Mouse (Mus musculus): Measurements from ENCODE around the gene Bcl7b. TPM values are rescaled to one million over a fixed set of nuclear protein-coding genes. Genes with fewer than 3 reads are reported as not detected.
A peak's percentile ranks its signal among the peaks of the same experiment; 100 is the strongest.

The Bcl7b gene
- polyA plus RNA-seq, 1 experiment from 2014 or later: 50.2 TPM

DNA sequence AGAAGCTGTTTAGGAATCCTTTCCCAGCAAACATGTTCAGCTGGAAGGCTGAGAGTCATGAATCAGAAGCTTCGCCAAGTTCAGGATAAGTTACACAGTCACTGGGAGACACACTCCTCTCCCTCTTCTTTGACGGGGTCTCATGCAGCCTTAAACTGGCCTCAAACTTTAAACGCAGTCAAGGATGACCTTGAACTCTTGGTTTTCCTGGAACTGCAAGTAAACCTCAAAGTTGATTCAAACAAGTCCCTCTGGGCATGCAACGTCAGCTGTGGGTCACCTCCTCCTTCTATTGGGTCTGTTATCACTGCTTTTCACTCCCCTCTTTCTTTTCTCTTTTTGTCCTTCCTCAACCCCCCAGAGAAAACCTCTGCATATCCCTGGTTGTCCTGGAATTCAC, 1.2 kb upstream of the Bcl7b start:
- no peak for ATAC-seq (ENCODE audit: insufficient read depth)
- Histone ChIP-seq H3K4me3 (ENCODE audit: low read depth, low read length) (no peak overlapping the region), H3K9me3 (ENCODE audit: low read depth, low read length) (no peaks in the 10 kb centered on the region), H3K27me3 (ENCODE audit: insufficient read depth, low read length) (no peaks in the 10 kb centered on the region), H3K36me3 (ENCODE audit: insufficient read depth) (peaks cover 26% of the 10 kb centered on the region), H3K4me2 (no peak overlapping the region), H3K27ac (ENCODE audit: low read depth) (no peak overlapping the region), H3K9ac (no peak overlapping the region), H3K4me1 (ENCODE audit: insufficient read depth) (peaks cover 6% of the 10 kb centered on the region)
- no peak for DNase-seq
- TF ChIP-seq CTCF (IDR thresholded peaks at IDR 0.05; ENCODE audit: low read depth): no peak
- WGBS: 83% methylated on average over 4 of the region's 4 CpGs

DNA sequence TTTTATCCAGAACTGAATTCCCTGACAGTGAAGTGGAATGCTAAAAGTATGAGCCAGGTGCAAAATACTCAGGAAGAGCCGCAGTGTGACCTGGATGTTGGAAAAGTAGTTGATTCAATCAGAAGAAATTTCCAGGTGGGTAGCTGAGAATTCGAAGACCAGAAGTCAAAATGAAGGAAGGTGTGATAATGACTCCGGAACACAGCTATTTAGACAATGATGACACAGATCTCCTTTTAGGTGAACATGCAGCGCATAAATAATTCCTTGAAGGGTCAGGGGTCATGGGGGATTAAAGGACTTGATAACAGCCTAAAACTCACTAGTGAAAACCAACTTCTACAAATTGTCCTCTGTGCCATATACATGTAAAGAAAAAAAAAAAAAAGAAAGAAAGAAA, 614 bp upstream of the Bcl7b start:
- Histone ChIP-seq H3K27ac (ENCODE audit: low read depth) (no peak overlapping the region), H3K36me3 (ENCODE audit: insufficient read depth) (peaks cover 26% of the 10 kb centered on the region), H3K27me3 (ENCODE audit: insufficient read depth, low read length) (no peaks in the 10 kb centered on the region), H3K4me1 (ENCODE audit: insufficient read depth) (peaks cover 6% of the 10 kb centered on the region), H3K9ac (no peak overlapping the region), H3K9me3 (ENCODE audit: low read depth, low read length) (no peaks in the 10 kb centered on the region), H3K4me2 (no peak overlapping the region; the same call in 1 of the 2 replicates), H3K4me3 (ENCODE audit: low read depth, low read length) (no peak overlapping the region)
- 92% methylated on average over 4 of the region's 4 CpGs for WGBS
- no peak for TF ChIP-seq CTCF (IDR thresholded peaks at IDR 0.05; ENCODE audit: low read depth)
- ATAC-seq (ENCODE audit: insufficient read depth) (no peak), DNase-seq (no peak)

DNA sequence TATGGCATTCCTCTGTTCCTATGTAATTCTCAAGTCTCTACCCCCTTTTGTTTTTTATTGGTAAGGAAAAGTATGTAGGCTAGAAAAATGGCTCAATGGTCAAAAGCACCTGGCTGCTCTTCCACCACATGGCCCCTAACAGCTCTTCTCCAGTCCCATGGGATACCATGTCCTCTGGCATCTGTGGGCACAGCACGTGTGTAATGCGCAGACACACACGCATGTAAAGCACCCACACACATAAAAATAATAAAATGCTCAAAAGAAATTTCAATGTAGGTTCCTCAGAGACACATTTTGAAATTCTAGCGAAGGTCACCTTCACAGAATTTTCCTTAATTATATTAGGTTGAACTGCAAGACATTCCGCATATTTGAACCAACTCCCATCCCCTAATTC, 1.4 kb downstream of the Bcl7b start:
- H3K4me2 ChIP-seq: peak overlapping the region; percentile 97
- H3K36me3 ChIP-seq (ENCODE audit: insufficient read depth): peaks cover 37% of the 10 kb centered on the region
- no peak for TF ChIP-seq CTCF (IDR thresholded peaks at IDR 0.05; ENCODE audit: low read depth)
- H3K27me3 ChIP-seq (ENCODE audit: insufficient read depth, low read length): no peaks in the 10 kb centered on the region
- H3K9me3 ChIP-seq (ENCODE audit: low read depth, low read length): no peaks in the 10 kb centered on the region
- H3K4me3 ChIP-seq (ENCODE audit: low read depth, low read length): peak overlapping the region; percentile 70
- peaks cover 6% of the 10 kb centered on the region for H3K4me1 ChIP-seq (ENCODE audit: insufficient read depth)
- H3K27ac ChIP-seq (ENCODE audit: low read depth): peak overlapping the region; percentile 98
- DNase-seq (no peak), ATAC-seq (ENCODE audit: insufficient read depth) (no peak)
- peak overlapping the region; percentile 73 for H3K9ac ChIP-seq
- WGBS: 87% methylated on average over 5 of the region's 5 CpGs

DNA sequence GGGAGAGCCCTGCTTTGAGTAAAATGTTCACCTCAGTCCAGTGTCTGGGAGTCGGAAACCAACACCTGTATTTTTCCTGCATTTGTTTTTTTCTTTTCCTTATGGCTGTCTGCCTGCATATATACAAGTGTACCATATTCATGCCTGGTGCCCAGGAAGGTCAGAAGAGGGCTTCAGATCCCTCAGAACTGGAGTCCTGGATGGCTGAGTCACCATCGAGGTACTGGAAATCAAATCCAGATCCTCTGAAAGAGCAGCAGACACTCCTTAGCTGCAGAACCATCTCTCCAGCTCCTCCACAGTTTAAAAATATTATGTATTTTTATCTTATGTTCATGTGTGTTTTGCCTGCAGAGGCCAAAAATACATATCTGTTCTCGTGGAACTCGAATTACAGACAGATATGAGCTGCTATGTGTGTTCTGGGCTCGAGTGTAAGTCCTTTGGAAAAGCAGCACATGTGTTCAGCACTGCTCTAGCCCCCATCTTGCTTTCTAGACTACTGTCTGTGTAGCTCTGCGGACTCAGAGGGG, 3.7 kb downstream of the Bcl7b start:
- no peak for TF ChIP-seq CTCF (IDR thresholded peaks at IDR 0.05; ENCODE audit: low read depth)
- peaks cover 58% of the 10 kb centered on the region for H3K36me3 ChIP-seq (ENCODE audit: insufficient read depth)
- H3K4me3 ChIP-seq (ENCODE audit: low read depth, low read length): no peak overlapping the region
- no peaks in the 10 kb centered on the region for H3K27me3 ChIP-seq (ENCODE audit: insufficient read depth, low read length)
- H3K9me3 ChIP-seq (ENCODE audit: low read depth, low read length): no peaks in the 10 kb centered on the region
- ATAC-seq (ENCODE audit: insufficient read depth): no peak
- peaks cover 6% of the 10 kb centered on the region for H3K4me1 ChIP-seq (ENCODE audit: insufficient read depth)
- H3K4me2 ChIP-seq: no peak overlapping the region
- DNase-seq: no peak
- 90% methylated on average over 6 of the region's 6 CpGs for WGBS
- H3K9ac ChIP-seq: no peak overlapping the region
- H3K27ac ChIP-seq (ENCODE audit: low read depth): no peak overlapping the region

DNA sequence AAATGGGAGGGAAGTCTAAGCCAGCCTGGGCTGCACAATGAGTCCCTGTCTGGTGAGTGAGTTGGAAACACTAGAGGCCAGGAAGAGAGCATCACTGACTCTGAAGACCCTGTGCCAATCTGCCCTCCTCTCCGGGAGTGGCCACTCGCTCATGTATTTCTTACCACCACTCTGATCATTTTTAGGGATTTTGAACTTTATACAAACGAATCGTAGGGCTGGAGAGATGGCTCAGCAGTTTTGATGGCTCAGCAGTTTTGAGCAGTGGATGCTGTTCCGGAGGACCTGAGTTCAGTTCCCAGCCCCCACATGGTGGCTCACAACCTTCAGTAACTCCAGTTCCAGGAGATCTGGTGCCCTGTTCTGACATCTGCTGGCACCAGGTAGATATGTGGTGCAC, 4.9 kb downstream of the Bcl7b start:
- Histone ChIP-seq H3K27me3 (ENCODE audit: insufficient read depth, low read length) (no peaks in the 10 kb centered on the region), H3K9me3 (ENCODE audit: low read depth, low read length) (no peaks in the 10 kb centered on the region), H3K9ac (no peak overlapping the region), H3K4me1 (ENCODE audit: insufficient read depth) (peaks cover 6% of the 10 kb centered on the region), H3K36me3 (ENCODE audit: insufficient read depth) (peaks cover 68% of the 10 kb centered on the region), H3K27ac (ENCODE audit: low read depth) (no peak overlapping the region), H3K4me2 (no peak overlapping the region), H3K4me3 (ENCODE audit: low read depth, low read length) (no peak overlapping the region)
- ATAC-seq (ENCODE audit: insufficient read depth) (no peak), DNase-seq (no peak)
- TF ChIP-seq CTCF (IDR thresholded peaks at IDR 0.05; ENCODE audit: low read depth): no peak
- whole genome bisulfite sequencing: 89% methylated on average over 5 of the region's 5 CpGs

DNA sequence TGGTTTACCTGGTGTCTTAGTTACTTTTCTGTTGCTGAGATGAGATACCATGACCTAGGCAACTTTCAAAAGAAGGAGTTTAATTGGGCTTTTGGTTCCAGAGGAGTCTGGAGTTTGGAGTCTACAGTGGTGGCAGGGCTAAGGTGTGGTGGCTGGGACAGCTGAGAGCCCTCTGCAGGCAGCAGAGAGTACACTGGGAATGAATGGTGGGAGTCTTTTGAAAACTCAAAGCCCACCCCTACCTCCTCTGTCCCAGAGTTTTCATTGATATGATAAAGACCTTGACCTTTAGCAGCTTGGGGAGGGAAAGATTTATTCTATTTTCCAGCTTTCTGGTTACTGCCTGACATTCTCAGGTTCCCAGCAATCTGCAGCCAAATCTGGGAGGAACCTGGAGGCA, 7.0 kb downstream of the Bcl7b start:
- H3K4me2 ChIP-seq: no peak overlapping the region
- no peak for ATAC-seq (ENCODE audit: insufficient read depth)
- no peak overlapping the region for H3K4me3 ChIP-seq (ENCODE audit: low read depth, low read length)
- no peaks in the 10 kb centered on the region for H3K4me1 ChIP-seq (ENCODE audit: insufficient read depth)
- no peak overlapping the region for H3K27ac ChIP-seq (ENCODE audit: low read depth)
- DNase-seq: no peak
- no peaks in the 10 kb centered on the region for H3K27me3 ChIP-seq (ENCODE audit: insufficient read depth, low read length)
- no peaks in the 10 kb centered on the region for H3K9me3 ChIP-seq (ENCODE audit: low read depth, low read length)
- H3K9ac ChIP-seq: no peak overlapping the region
- H3K36me3 ChIP-seq (ENCODE audit: insufficient read depth): peaks cover 89% of the 10 kb centered on the region
- TF ChIP-seq CTCF (IDR thresholded peaks at IDR 0.05; ENCODE audit: low read depth): no peak

DNA sequence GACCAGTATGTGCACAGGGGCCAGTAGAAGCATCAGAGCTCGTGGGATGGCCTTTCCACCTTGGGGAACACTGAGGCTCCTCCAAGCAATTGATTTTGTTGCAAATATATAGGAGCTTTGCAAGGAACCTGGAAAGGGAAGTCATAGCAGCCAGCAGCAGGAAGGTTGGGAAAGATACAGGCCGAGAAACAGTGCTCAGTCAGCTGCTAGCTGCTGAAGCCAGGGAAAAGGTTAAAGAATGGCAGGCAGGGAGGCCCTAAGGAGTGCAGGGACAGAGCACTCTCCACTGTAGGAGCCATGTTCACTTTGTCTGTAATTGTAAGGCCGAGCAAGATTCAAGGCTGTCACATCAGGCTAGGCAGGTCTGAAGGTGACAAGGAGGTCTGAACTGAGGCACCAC, 10.4 kb downstream of the Bcl7b start:
- 68% methylated on average over 3 of the region's 3 CpGs for WGBS
- no peak for ATAC-seq (ENCODE audit: insufficient read depth)
- no peak overlapping the region for H3K4me3 ChIP-seq (ENCODE audit: low read depth, low read length)
- H3K4me2 ChIP-seq: no peak overlapping the region
- no peak for DNase-seq
- no peaks in the 10 kb centered on the region for H3K27me3 ChIP-seq (ENCODE audit: insufficient read depth, low read length)
- H3K27ac ChIP-seq (ENCODE audit: low read depth): no peak overlapping the region
- H3K9ac ChIP-seq: no peak overlapping the region
- peaks cover 87% of the 10 kb centered on the region for H3K36me3 ChIP-seq (ENCODE audit: insufficient read depth)
- no peaks in the 10 kb centered on the region for H3K4me1 ChIP-seq (ENCODE audit: insufficient read depth)
- TF ChIP-seq CTCF (IDR thresholded peaks at IDR 0.05; ENCODE audit: low read depth): no peak
- H3K9me3 ChIP-seq (ENCODE audit: low read depth, low read length): no peaks in the 10 kb centered on the region

DNA sequence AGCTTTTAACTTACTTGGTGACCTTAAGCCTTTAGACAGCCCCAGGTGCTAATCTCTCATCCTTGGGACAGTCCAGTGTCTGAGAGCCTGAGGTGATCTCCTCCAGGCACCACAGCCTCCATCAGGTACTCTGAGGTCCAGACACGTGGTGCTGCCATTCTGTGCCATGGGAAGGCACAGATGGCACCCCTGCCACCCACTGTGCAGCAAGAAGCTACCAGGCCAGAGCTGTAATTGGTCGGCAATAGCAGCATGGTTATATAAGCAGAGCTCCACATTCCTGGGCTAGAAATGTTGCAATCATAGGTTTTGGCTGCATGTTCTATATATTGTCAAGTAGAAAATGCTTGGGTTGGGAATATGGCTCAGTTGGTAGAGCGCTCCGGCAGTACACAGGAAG, 10.9 kb downstream of the Bcl7b start:
- Histone ChIP-seq H3K9me3 (ENCODE audit: low read depth, low read length) (no peaks in the 10 kb centered on the region), H3K4me1 (ENCODE audit: insufficient read depth) (no peaks in the 10 kb centered on the region), H3K4me2 (no peak overlapping the region), H3K36me3 (ENCODE audit: insufficient read depth) (peaks cover 82% of the 10 kb centered on the region), H3K27ac (ENCODE audit: low read depth) (no peak overlapping the region), H3K27me3 (ENCODE audit: insufficient read depth, low read length) (no peaks in the 10 kb centered on the region), H3K4me3 (ENCODE audit: low read depth, low read length) (no peak overlapping the region), H3K9ac (no peak overlapping the region)
- WGBS: 84% methylated on average over 4 of the region's 4 CpGs
- ATAC-seq (ENCODE audit: insufficient read depth) (no peak), DNase-seq (no peak)
- no peak for TF ChIP-seq CTCF (IDR thresholded peaks at IDR 0.05; ENCODE audit: low read depth)
